Mouse (Mus musculus) E14TG2a.4 (cell line): ENCODE data around the gene Ak1.

Experiments
- CTCF ChIP-seq: conservative IDR thresholded peaks from 2 replicates; pipeline ENCODE4 v1.5.1; 2014; ENCODE audit warnings: low read length
- NANOG ChIP-seq: IDR thresholded peaks from 2 replicates; pipeline ENCODE4 v1.6.1; 2014; ENCODE audit warnings: borderline replicate concordance, low read length, mixed read lengths
- POU5F1 ChIP-seq: IDR thresholded peaks from 2 replicates; pipeline ENCODE4 v1.6.1; 2014; ENCODE audit warnings: low read length, borderline replicate concordance

- no peak for TF ChIP-seq CTCF
- TF ChIP-seq POU5F1, result no peak
- no peak for TF ChIP-seq NANOG
Measured at GRCm38 (mm10) chr2:32597248-32597647, 24.3 kb upstream of the Ak1 start.
